Mouse (Mus musculus) Patski (cell line): ENCODE data around the gene D17Wsu92e. TPM values are rescaled to one million over a fixed set of nuclear protein-coding genes. Genes with fewer than 3 reads are reported as not detected.

ENCODE experiments used
- ATAC-seq: fragments of 100-300 bp; one replicate; pipeline ENCODE4 v1.8.0; 2021
- CTCF ChIA-PET: fragments of 350-600 bp; sonication (Branson Sonifier 250); formaldehyde crosslinking; loops from one replicate; lab custom pipeline; 2022; ENCODE audit warnings: inconsistent platforms; lab: Charles Lee
- POLR2A ChIA-PET: fragments of 350-600 bp; sonication (Branson Sonifier 250); formaldehyde crosslinking; loops from one replicate; lab custom pipeline; 2022; ENCODE audit warnings: antibody characterized with exemption, inconsistent platforms; lab: Charles Lee
- DNase-seq: peaks from one replicate; pipeline ENCODE4 v3.0.0-alpha.2; 2011; ENCODE audit warnings: low read depth, low spot score
- H3K27me3 ChIP-seq: fragments of 371-371 bp; one replicate; pipeline ENCODE4 v1.5.1; 2021
- CTCF ChIP-seq: fragments of 100-300 bp; IDR thresholded peaks from one replicate; pipeline ENCODE4 v1.5.1; 2021
- in situ Hi-C: fragments of 300-500 bp; cut with MboI; formaldehyde crosslinking; loops from 3 replicates; pipeline ENCODE4 v1.11.1; 2018; ENCODE audit warnings: low pct_unique_long_range_greater_than_20kb, mixed read lengths
- polyA plus RNA-seq: library from polyadenylated mRNA; unstranded; gene quantifications from one replicate; pipeline ENCODE4 v1.2.3, GENCODE M21; 2021

Gene D17Wsu92e
- polyA plus RNA-seq, 1 experiment from 2014 or later, result 105 TPM

DNA sequence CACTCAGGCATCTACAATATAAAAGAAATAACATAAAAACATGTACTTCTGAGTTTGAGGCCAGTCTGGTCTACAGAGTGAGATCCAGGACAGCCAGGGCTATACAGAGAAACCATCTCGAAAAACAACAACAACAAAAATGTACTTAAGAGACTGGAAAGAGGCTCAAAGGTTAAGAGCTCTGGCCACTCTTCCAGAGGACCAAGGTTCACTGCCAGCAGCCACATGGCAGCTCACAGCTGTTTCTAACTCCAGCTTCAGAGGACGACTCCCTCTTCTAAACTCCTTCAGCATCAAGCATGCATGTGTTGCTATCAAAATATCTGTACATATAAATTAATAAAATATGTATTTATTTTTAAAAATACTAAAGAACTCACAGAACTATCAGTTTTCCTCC is 28.9 kb downstream of the D17Wsu92e start:
- in situ Hi-C loops, result no loop called here
- ChIA-PET CTCF (interaction anchor here (1.1 to 2.2 kb wide), 4 partner anchors 9 to 20 kb away, joined by 3 to 10 read pairs (median 6); no protein-coding TSS in a partner anchor), POLR2A (interaction anchor here (0.9 kb wide), 1 partner anchor 11 kb away, joined by 3 read pairs; no protein-coding TSS in a partner anchor)
- no peak for DNase-seq
- ATAC-seq, result no peak
- no peak for TF ChIP-seq CTCF
- no peaks in the 10 kb centered on the region for H3K27me3 ChIP-seq

DNA sequence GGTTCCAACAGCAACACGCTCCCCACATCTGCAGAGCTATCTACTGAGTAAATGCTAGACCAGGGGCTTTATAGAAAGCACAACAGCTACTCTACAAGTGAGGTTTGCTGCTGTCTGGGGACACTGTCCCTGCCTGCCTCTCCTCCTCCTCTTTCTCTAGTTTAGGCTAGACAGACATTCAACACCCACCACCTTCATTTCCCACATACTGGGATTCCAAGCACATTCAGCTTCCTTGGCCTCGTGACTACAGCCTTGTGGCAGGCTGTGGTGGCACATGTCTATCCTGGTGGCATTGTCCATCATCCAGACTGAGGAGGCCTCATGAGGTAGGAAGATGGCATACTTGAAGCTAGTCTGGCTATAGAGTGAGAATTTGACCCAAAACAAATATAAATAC is 29.5 kb downstream of the D17Wsu92e start:
- DNase-seq (no peak), ATAC-seq (no peak)
- CTCF ChIA-PET, result interaction anchor here (1.1 to 2.2 kb wide), 5 partner anchors 8 to 21 kb away, joined by 3 to 10 read pairs (median 6); no protein-coding TSS in a partner anchor
- H3K27me3 ChIP-seq, result no peaks in the 10 kb centered on the region
- POLR2A ChIA-PET, result interaction anchor here (0.6 to 0.9 kb wide), 2 partner anchors 11 to 75 kb away, joined by 3 to 4 read pairs; no protein-coding TSS in a partner anchor
- no peak for TF ChIP-seq CTCF
- in situ Hi-C loops, result no loop called here

DNA sequence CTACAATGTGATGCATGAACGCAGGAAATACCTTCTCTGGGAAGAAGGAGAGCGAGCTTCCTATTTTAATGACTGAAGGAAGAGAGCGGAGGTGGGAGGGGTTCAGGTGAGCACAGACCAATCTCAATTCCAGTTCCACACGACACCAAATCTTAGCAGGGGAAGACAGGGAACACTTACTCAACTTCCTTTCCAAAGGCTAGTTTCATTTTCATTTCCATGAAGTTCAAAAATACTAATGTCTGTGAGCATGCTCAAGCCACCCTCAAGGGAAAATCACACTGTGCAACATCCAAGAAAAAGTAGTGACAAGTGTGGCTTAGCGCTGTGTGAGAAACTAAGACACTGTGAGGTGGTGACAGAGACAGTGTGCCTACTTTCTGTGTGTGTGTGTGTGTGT is 30.4 kb downstream of the D17Wsu92e start:
- ATAC-seq, result no peak
- POLR2A ChIA-PET, result interaction anchor here (0.6 kb wide), 1 partner anchor 74 kb away, joined by 4 read pairs; no protein-coding TSS in a partner anchor

DNA sequence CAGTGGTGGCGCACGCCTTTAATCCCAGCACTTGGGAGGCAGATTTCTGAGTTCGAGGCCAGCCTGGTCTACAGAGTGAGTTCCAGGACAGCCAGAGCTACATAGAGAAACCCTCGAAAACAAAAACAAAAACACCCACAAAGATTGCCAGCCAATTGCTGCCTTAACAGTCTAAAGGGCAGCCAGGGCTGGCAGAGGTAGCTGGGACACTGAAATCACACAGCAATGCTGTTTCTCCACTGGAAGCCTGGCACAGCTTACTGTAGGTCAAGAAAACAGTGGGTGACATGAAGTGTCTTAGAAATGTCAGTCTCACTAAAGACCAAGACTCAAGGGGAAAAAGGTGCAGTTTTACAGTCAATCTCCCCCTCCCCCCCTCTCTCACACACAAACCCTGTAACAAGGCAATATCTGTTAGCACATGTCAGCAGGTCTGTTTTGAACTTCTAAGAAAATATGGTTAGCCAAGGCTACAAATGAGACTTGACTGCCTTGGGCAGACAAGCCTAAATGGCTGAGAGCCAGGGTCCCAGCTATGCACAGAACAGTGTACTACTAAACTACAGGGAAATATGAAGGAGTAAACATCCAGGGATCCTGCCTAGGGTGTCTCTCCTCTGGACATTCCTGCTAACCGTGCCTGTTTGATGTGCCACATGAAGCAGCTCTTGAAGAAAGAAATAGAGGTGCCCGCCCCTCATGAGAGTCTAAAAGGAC is 31.8 kb downstream of the D17Wsu92e start:
- no peaks in the 10 kb centered on the region for H3K27me3 ChIP-seq
- POLR2A ChIA-PET, result no interaction called here
- TF ChIP-seq CTCF, result no peak
- CTCF ChIA-PET, result no interaction called here
- no peak for DNase-seq
- ATAC-seq, result no peak
- in situ Hi-C loops, result no loop called here

More for the DNA sequence above, 30.4 kb downstream of the D17Wsu92e start:
- no peak for TF ChIP-seq CTCF
- DNase-seq, result no peak
- in situ Hi-C loops, result no loop called here
- no peaks in the 10 kb centered on the region for H3K27me3 ChIP-seq
- CTCF ChIA-PET, result interaction anchor here (1.4 to 2.2 kb wide), 3 partner anchors 12 to 20 kb away, joined by 6 to 10 read pairs (median 8); no protein-coding TSS in a partner anchor

DNA sequence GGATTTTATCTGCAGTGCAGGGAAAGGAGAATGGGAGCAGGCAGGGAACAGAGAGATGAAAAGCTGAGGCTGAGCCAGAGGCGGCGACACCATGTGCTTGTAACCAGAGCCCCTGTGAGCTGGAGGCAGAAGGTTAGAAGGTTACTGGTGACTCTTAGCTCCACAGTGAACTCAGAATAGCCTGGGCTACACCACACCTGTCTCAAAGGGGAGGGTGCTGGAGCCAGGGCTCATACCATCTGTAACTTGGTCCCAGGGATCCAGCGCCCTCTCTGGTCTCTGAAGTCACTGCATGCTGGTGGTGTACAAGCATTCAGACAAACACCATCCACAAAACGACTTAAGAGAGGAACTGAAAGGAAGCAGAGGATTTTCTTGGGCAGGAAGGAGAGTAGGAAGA is 36.9 kb downstream of the D17Wsu92e start:
- ChIA-PET POLR2A (no interaction called here), CTCF (interaction anchor here (0.7 to 1.1 kb wide), 2 partner anchors 8 to 14 kb away, joined by 3 read pairs; no protein-coding TSS in a partner anchor)
- no peaks in the 10 kb centered on the region for H3K27me3 ChIP-seq
- DNase-seq (no peak), ATAC-seq (no peak)
- no peak for TF ChIP-seq CTCF
- in situ Hi-C loops, result no loop called here

DNA sequence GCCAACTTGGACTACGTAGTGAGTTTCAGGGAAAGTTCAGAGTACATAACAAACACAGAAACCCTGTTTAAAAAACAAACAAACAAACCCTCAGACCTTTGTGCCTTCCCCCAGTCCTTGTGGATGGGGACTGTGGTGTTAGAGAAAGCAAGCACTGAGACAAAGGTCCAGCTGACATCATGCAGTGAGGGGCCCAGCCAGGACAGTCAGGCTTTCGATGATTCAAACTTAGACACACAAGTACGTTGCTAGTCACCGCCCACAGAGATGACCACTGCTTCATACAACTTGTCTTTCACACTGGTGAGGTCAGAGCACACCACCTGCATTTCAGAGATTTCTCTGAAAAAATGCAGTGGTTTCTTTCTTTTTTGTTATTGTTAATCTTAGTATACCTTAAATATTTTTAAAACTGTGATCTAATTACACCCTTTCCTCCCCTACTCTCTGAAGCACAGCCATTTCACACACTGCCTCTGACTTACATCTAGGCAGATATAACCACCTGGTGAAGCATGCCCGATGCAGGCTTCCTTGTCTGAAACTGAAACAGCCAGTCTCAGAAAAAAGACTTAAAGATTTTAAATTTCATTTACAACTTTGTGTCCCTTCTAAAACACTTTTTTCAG is 39.3 kb downstream of the D17Wsu92e start:
- in situ Hi-C loops, result no loop called here
- no peaks in the 10 kb centered on the region for H3K27me3 ChIP-seq
- ChIA-PET CTCF (interaction anchor here (1.2 kb wide), 1 partner anchor 11 kb away, joined by 5 read pairs; no protein-coding TSS in a partner anchor), POLR2A (no interaction called here)
- no peak for DNase-seq
- ATAC-seq, result no peak
- TF ChIP-seq CTCF, result no peak

DNA sequence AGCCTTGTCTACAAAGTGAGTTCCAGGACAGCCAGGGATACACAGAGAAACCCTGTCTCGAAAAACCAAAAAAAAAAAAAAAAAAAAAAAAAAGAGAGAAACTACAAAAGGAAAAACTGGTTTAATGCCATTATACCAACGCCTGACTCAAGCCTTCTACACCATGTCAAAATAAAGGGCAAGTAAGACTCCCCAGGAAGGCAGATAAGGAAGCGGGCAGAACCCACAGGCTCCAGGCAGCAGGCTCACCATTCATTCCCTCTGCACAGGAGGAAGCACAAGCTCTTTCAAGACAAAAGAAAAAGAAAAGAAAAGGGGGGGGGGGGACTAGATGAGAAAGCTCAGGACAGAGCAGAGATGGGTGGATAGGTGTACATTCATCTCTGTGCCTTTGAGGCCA is 40.7 kb downstream of the D17Wsu92e start:
- POLR2A ChIA-PET, result interaction anchor here (0.8 kb wide), 1 partner anchor 11 kb away, joined by 3 read pairs; no protein-coding TSS in a partner anchor
- in situ Hi-C loops, result no loop called here
- TF ChIP-seq CTCF, result no peak
- H3K27me3 ChIP-seq, result no peaks in the 10 kb centered on the region
- ATAC-seq, result no peak
- no peak for DNase-seq
- CTCF ChIA-PET, result no interaction called here

DNA sequence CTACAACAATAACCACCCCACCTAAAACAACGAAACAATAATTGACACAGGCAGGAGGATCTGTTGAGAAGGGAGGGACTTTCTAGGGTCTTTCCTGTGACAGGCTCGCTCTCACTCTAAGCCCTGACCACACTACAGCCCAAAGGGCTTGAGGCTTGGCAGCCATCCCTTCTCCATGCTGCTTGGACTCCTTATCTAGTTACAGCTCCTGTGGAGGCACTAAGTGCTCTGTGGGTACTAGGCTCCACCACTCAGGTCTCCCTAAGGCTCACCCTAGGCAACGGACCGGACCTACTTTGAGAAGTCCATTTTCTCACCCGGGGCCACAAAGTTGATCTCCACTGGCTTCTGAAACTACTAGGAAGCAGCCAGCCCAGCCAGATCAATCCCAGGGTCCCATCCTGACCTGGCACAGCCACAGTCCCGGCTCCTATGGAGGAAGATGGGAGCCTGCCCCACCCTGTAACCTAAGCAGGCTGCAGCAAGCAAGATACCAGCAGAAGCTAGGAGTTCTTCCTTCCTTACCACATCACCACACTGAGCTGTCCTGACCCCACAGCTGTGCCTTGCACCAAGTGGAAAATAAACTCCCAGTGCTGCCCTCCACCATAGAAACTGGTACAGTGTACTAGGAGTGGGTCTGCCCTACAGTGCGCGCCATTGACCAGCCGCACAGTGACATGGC is 41.6 kb downstream of the D17Wsu92e start:
- no peaks in the 10 kb centered on the region for H3K27me3 ChIP-seq
- POLR2A ChIA-PET, result no interaction called here
- CTCF ChIA-PET, result interaction anchor here (2.5 kb wide), 1 partner anchor 12 kb away, joined by 8 read pairs; no protein-coding TSS in a partner anchor
- in situ Hi-C loops, result no loop called here
- DNase-seq (no peak), ATAC-seq (no peak)
- no peak for TF ChIP-seq CTCF

DNA sequence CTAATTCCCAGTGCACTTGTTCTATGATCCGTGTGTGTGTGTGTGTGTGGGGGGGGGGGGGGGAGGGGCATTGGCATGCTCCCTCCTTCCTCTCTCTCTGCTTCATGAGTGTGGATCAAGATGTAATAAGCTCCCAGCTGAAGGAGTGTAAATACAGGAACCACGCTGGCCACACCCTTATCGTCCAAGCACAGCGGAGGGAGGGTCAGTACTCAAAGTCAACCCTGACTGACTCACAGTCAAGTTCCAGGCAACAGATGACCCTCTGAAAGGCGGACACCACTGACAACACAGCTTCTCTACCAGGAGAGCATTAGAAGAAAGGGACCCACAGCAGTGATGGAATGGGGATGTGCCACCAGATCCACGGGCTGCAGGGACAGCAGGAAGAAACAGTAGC is 42.6 kb downstream of the D17Wsu92e start:
- POLR2A ChIA-PET, result interaction anchor here (1.7 kb wide), 1 partner anchor 42 kb away, joined by 4 read pairs; the partner anchor contains the start of gene D17Wsu92e
- CTCF ChIA-PET, result interaction anchor here (1.2 to 2.5 kb wide), 3 partner anchors 8 to 33 kb away, joined by 3 to 8 read pairs (median 4); no protein-coding TSS in a partner anchor
- H3K27me3 ChIP-seq, result no peaks in the 10 kb centered on the region
- no peak for TF ChIP-seq CTCF
- DNase-seq (no peak), ATAC-seq (no peak)
- in situ Hi-C loops, result no loop called here

DNA sequence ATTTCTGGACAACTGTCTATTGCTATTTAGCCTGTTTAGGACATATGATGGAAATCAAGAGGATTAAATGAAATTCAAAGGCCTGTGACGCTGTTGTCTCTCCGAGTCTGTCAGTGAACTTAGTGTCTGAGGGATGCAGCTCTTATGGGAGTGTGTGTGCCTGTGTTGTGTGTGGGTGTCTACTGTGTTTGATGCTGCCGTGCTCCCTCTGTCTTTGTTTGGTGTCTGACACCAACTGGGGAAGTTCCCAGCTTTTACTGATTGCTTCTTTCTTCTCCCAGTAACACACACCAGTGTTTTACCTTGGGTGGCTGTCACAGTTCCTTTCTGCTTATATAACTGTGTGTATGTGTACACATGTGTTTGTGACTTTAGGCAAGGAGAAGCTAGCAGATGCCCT is 46.2 kb downstream of the D17Wsu92e start:
- ATAC-seq, result no peak
- in situ Hi-C loops, result no loop called here
- ChIA-PET POLR2A (no interaction called here), CTCF (interaction anchor here (1.8 kb wide), 1 partner anchor 12 kb away, joined by 4 read pairs; no protein-coding TSS in a partner anchor)
- no peaks in the 10 kb centered on the region for H3K27me3 ChIP-seq
- TF ChIP-seq CTCF, result no peak
- no peak for DNase-seq
